Mouse (Mus musculus) erythroblast, embryonic 14.5 days (primary cell): ENCODE measurements around the gene Lin28b. TPM values are rescaled to one million over a fixed set of nuclear protein-coding genes. Genes with fewer than 3 reads are reported as not detected.
"Not testable (repeated sequence)": the region's sequence is repeated elsewhere in the genome, so short reads cannot be mapped to it uniquely, and the experiment has no call there.

Source experiments
- H3K27me3 ChIP-seq: 2 replicates; pipeline ENCODE4 v1.6.1; 2012; ENCODE audit warnings: inconsistent platforms; ENCODE audit not compliant: control insufficient read depth
- H3K36me3 ChIP-seq: 2 replicates; pipeline ENCODE4 v1.6.1; 2012; ENCODE audit warnings: mild to moderate bottlenecking, inconsistent platforms; ENCODE audit not compliant: control insufficient read depth
- H3K4me1 ChIP-seq: 2 replicates; pipeline ENCODE4 v1.6.1; 2012; ENCODE audit warnings: inconsistent platforms; ENCODE audit not compliant: control insufficient read depth
- H3K4me3 ChIP-seq: replicated peaks from 2 replicates; pipeline ENCODE3; 2012; ENCODE audit warnings: moderate library complexity, mild to moderate bottlenecking, inconsistent platforms
- H3K9me3 ChIP-seq: 2 replicates; pipeline ENCODE4 v1.6.1; 2012; ENCODE audit warnings: low read length, inconsistent platforms, mixed read lengths; ENCODE audit not compliant: control insufficient read depth
- GATA1 ChIP-seq: IDR thresholded peaks from 2 replicates; pipeline ENCODE4 v1.6.1; 2012; ENCODE audit warnings: low read length, inconsistent platforms, mixed read lengths
- TAL1 ChIP-seq: IDR thresholded peaks from 3 replicates; pipeline ENCODE4 v1.6.1; 2012; ENCODE audit warnings: low read length, inconsistent platforms, mixed read lengths
- polyA plus RNA-seq: library from polyadenylated mRNA; stranded (reverse); fragments of >175 nt; gene quantifications from 2 replicates; pipeline ENCODE4 v1.2.3, GENCODE M21; 2012

Lin28b gene
- polyA plus RNA-seq, 1 experiment: 0.16 TPM

GRCm38 (mm10) chr10:45372994-45373692 lies 113.1 kb downstream of the Lin28b start:
- Histone ChIP-seq H3K36me3 (peaks cover 4% of the 10 kb centered on the region), H3K4me1 (peaks cover 4% of the 10 kb centered on the region), H3K27me3 (no peaks in the 10 kb centered on the region), H3K4me3 (no peak overlapping the region), H3K9me3 (no peaks in the 10 kb centered on the region)
- no peak for TF ChIP-seq TAL1
- no peak for TF ChIP-seq GATA1

DNA sequence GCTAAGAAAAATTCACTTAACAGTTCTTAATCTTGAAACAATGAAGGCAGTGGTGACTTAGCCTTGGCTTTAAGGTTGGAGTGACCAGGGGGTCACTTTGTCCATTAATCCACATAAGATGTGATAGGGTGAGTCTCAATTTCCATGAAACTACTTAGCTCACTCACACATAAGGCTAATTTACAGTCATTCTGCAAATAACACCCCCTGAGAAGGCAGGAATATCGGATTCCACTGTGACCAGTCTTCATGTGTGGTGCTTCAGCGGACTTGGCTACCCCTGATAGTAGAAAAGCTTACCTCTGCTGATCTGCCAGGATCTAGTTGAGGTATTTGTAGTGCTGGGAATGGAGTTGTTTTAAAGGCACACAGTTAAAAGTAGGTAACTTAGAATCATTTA lies 115.7 kb downstream of the Lin28b start:
- Histone ChIP-seq H3K4me3 (no peak overlapping the region), H3K36me3 (no peaks in the 10 kb centered on the region), H3K9me3 (no peaks in the 10 kb centered on the region), H3K27me3 (no peaks in the 10 kb centered on the region), H3K4me1 (no peaks in the 10 kb centered on the region)
- TF ChIP-seq GATA1 (no peak), TAL1 (no peak)

- Histone ChIP-seq H3K27me3 (no peaks in the 10 kb centered on the region), H3K36me3 (no peaks in the 10 kb centered on the region), H3K4me3 (no peak overlapping the region), H3K9me3 (no peaks in the 10 kb centered on the region), H3K4me1 (no peaks in the 10 kb centered on the region)
- no peak for TF ChIP-seq GATA1
- TF ChIP-seq TAL1: no peak
Measured at GRCm38 (mm10) chr10:45369639-45370038, 116.6 kb downstream of the Lin28b start.

GRCm38 (mm10) chr10:45366987-45367705 lies 119.0 kb downstream of the Lin28b start:
- Histone ChIP-seq H3K9me3 (no peaks in the 10 kb centered on the region), H3K4me3 (no peak overlapping the region), H3K4me1 (no peaks in the 10 kb centered on the region), H3K36me3 (no peaks in the 10 kb centered on the region), H3K27me3 (no peaks in the 10 kb centered on the region)
- no peak for TF ChIP-seq TAL1
- TF ChIP-seq GATA1: no peak

DNA sequence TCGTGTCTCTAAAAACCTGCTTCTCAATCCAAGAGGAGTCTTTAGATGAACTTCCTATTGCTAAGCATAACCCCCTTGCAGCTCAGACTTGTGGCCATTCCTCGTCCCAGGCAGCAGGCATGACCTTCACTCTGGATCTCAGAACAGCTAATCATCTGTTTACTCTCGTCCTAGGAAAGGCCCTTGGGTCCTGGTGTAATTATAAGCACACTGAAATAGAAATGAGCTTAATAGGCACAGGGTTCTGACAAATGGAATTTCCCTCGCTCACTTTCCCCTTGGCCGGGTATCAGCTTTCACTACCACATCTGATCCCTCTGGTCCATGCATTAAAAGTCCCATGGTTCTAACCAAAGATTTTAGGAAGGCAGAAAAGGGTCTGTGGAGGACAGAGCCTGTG lies 122.8 kb downstream of the Lin28b start:
- H3K27me3 ChIP-seq: no peaks in the 10 kb centered on the region
- H3K9me3 ChIP-seq: no peaks in the 10 kb centered on the region
- H3K4me3 ChIP-seq: no peak overlapping the region
- H3K4me1 ChIP-seq: no peaks in the 10 kb centered on the region
- no peak for TF ChIP-seq GATA1
- no peak for TF ChIP-seq TAL1
- H3K36me3 ChIP-seq: no peaks in the 10 kb centered on the region

DNA sequence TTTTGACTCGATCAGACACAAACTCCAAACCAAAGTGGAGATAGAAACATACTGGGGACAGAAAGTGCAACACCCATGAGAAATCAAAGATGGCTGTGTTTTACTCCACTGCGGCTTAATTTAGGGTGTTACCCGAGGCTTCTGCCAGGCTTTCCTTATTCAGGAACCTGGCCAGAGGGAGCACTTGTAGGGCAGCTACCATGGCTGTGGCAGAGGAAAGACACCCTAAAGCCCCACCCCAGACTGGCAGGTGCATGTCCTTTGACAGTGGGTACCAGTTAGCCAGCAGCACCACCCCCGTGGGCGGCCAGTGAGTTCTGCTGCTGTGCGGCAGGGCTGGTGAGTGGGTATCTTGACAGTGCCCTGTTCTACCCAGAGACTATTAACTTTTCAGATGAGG lies 130.1 kb downstream of the Lin28b start:
- TF ChIP-seq GATA1: no peak
- no peak for TF ChIP-seq TAL1
- no peak overlapping the region for H3K4me3 ChIP-seq
- H3K9me3 ChIP-seq: no peaks in the 10 kb centered on the region
- H3K36me3 ChIP-seq: no peaks in the 10 kb centered on the region
- no peaks in the 10 kb centered on the region for H3K4me1 ChIP-seq
- no peaks in the 10 kb centered on the region for H3K27me3 ChIP-seq

GRCm38 (mm10) chr10:45348143-45348542 lies 138.1 kb downstream of the Lin28b start:
- not testable (repeated sequence) for H3K4me3 ChIP-seq, H3K36me3 ChIP-seq, H3K27me3 ChIP-seq

DNA sequence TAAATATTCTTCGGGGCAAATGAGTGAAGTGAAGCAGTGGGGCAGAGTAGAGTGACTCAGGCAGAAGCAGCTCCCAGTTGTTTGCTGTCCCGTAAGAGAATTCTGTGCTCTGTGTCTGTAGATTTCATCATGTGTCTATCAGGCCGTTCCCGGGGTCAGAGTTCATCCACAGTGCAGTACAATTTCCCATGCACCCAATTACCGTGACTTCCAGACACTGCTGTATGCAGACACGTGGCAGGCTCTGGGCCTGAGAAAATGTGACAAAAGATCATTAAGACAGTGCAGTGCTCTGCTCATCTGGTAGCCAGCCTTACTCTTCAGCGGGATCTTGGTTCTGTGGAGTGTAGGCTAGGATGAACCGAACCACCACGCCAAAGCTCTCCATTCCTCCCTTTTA lies 141.0 kb downstream of the Lin28b start:
- no peaks in the 10 kb centered on the region for H3K36me3 ChIP-seq
- TF ChIP-seq GATA1: no peak
- TF ChIP-seq TAL1: no peak
- H3K4me1 ChIP-seq: no peaks in the 10 kb centered on the region
- H3K27me3 ChIP-seq: no peaks in the 10 kb centered on the region
- H3K4me3 ChIP-seq: no peak overlapping the region
- H3K9me3 ChIP-seq: no peaks in the 10 kb centered on the region

More at GRCm38 (mm10) chr10:45348143-45348542, 138.1 kb downstream of the Lin28b start:
- H3K4me1 ChIP-seq, H3K9me3 ChIP-seq: not testable (repeated sequence)

GRCm38 (mm10) chr10:45344381-45344780 lies 141.8 kb downstream of the Lin28b start:
- H3K9me3 ChIP-seq: no peaks in the 10 kb centered on the region
- H3K4me1 ChIP-seq: no peaks in the 10 kb centered on the region
- no peaks in the 10 kb centered on the region for H3K27me3 ChIP-seq
- H3K4me3 ChIP-seq: no peak overlapping the region
- H3K36me3 ChIP-seq: no peaks in the 10 kb centered on the region
- no peak; the same call in 2 of the 3 replicates for TF ChIP-seq TAL1
